Mouse (Mus musculus) neural tube, embryonic 15.5 days (tissue): ENCODE measurements around the gene Inppl1. TPM values are rescaled to one million over a fixed set of nuclear protein-coding genes. Genes with fewer than 3 reads are reported as not detected.
A peak's percentile ranks its signal among the peaks of the same experiment; 100 is the strongest.

Experiments
- ATAC-seq: fragments of 200-750 bp; cut with Nextera tagmentation; 2 replicates; pipeline ENCODE4 v1.8.0; 2017; ENCODE audit warnings: mild to moderate bottlenecking, moderate TSS enrichment, moderate library complexity; ENCODE audit not compliant: low FRiP score
- H3K27ac ChIP-seq: fragments of 300-500 bp; sonication (generic); replicated peaks from 2 replicates; pipeline ENCODE4 v1.5.1; 2015; ENCODE audit warnings: mild to moderate bottlenecking, inconsistent platforms
- H3K27me3 ChIP-seq: fragments of 300-500 bp; sonication (generic); replicated peaks from 2 replicates; pipeline ENCODE4 v1.6.1; 2015; ENCODE audit warnings: inconsistent platforms
- H3K36me3 ChIP-seq: fragments of 300-500 bp; sonication (generic); 2 replicates; pipeline ENCODE4 v1.6.1; 2015; ENCODE audit warnings: inconsistent platforms
- H3K4me1 ChIP-seq: fragments of 300-500 bp; sonication (generic); 2 replicates; pipeline ENCODE4 v1.6.1; 2015; ENCODE audit warnings: inconsistent platforms
- H3K4me2 ChIP-seq: fragments of 300-500 bp; sonication (generic); 2 replicates; pipeline ENCODE4 v1.6.1; 2015; ENCODE audit warnings: inconsistent platforms, mild to moderate bottlenecking, moderate library complexity
- H3K4me3 ChIP-seq: fragments of 300-500 bp; sonication (generic); replicated peaks from 2 replicates; pipeline ENCODE4 v1.5.1; 2015; ENCODE audit warnings: mild to moderate bottlenecking, inconsistent platforms
- H3K9ac ChIP-seq: fragments of 300-500 bp; sonication (generic); replicated peaks from 2 replicates; pipeline ENCODE4 v1.6.1; 2015; ENCODE audit warnings: mild to moderate bottlenecking, inconsistent platforms
- H3K9me3 ChIP-seq: fragments of 300-500 bp; sonication (generic); replicated peaks from 2 replicates; pipeline ENCODE4 v1.6.1; 2016; ENCODE audit warnings: inconsistent platforms
- WGBS: fragments of 180-500 bp; shearing (Covaris S2); methylation state at CpG from one replicate; pipeline ENCODE4 v1.1.7; 2015; ENCODE audit warnings: mixed read lengths; 5-methylcytosine and 5-hydroxymethylcytosine counted together
- microRNA-seq: library from miRNA; unstranded; fragments of <30 nt; microRNA quantifications from one replicate; pipeline ENCODE4, GENCODE M21; 2017
- polyA plus RNA-seq: library from polyadenylated mRNA; unstranded; fragments of >200 nt; fragmentation: Nextera tagmentation; extraction: Ambion mirVana; gene quantifications from 2 replicates; pipeline ENCODE4 v1.2.1, GENCODE M21; 2015

Inppl1 gene
- polyA plus RNA-seq, 1 experiment from 2014 or later = 11.5 TPM

- WGBS = 24% methylated on average over 31 of the region's 32 CpGs
- ATAC-seq = peak; percentile 28; the same call in 1 of the 2 replicates
These were observed 14.9 kb downstream of the Inppl1 start for GRCm38 (mm10) chr7:101822836-101823757.

GRCm38 (mm10) chr7:101821571-101822501, 16.2 kb downstream of the Inppl1 start:
- H3K9ac ChIP-seq = peak overlapping the region; percentile 31
- H3K9me3 ChIP-seq = no peaks in the 10 kb centered on the region

More at GRCm38 (mm10) chr7:101822836-101823757, 14.9 kb downstream of the Inppl1 start:
- Histone ChIP-seq H3K4me1 (peaks cover 34% of the 10 kb centered on the region), H3K9ac (no peak overlapping the region), H3K4me3 (no peak overlapping the region), H3K27me3 (peaks cover 63% of the 10 kb centered on the region), H3K36me3 (0 out of 2 replicates have a peak, but pooled peaks cover 3% of the 10 kb centered on the region), H3K9me3 (no peaks in the 10 kb centered on the region), H3K27ac (no peak overlapping the region), H3K4me2 (peak overlapping the region; percentile 23; the same call in 1 of the 2 replicates)

GRCm38 (mm10) chr7:101820295-101821030, 17.6 kb downstream of the Inppl1 start:
- Histone ChIP-seq H3K4me2 (peak overlapping the region; percentile 75), H3K9ac (0 out of 2 replicates have a peak overlapping the region, but pooled peaks have one; percentile 5), H3K4me3 (peak overlapping the region; percentile 33), H3K27me3 (peaks cover 83% of the 10 kb centered on the region), H3K9me3 (no peaks in the 10 kb centered on the region), H3K27ac (no peak overlapping the region), H3K4me1 (peaks cover 40% of the 10 kb centered on the region), H3K36me3 (no peaks in the 10 kb centered on the region)
- no peak for ATAC-seq
- 2% methylated on average over 35 of the region's 35 CpGs for WGBS

More at GRCm38 (mm10) chr7:101821571-101822501, 16.2 kb downstream of the Inppl1 start:
- Histone ChIP-seq H3K27me3 (peaks cover 75% of the 10 kb centered on the region), H3K27ac (no peak overlapping the region), H3K36me3 (no peaks in the 10 kb centered on the region), H3K4me1 (peaks cover 40% of the 10 kb centered on the region), H3K4me3 (peak overlapping the region; percentile 38), H3K4me2 (peak overlapping the region; percentile 75)
- under 1% methylated on average over 65 of the region's 71 CpGs for WGBS
- peak; percentile 46; the same call in 1 of the 2 replicates for ATAC-seq

DNA sequence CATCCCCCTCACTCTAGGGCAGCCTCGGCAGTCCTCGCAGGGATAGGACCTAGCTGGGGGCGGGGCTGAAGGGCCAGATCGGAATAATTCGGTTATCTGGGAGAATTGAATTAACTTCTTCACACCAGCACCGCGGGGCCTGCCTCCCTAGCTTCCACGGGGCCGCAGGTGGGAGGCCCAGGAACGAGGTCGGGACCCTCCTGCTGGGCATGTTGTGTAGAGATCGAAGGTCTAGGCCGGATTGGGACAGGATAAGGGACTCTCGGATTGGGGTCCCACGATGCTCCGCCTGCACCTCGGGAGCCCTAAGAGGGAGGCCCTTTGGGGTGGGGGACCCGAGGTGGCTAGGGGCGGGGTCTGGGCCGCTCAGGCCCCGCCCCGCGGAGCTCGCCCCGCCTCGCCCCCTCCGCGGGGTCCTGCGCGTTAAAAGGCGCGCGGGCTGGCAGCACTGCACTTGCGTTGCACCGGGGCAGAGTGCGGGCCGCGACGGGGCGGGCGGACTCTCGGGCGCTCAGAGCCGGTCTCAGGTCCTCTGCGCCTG, 20.1 kb downstream of the Inppl1 start, which contains the start of gene Phox2a:
Gene Phox2a, plus strand, starts transcription at position 453 of the 541 bp plus-strand sequence.
- no peaks in the 10 kb centered on the region for H3K9me3 ChIP-seq
- no peak within 1 kb of the TSS for H3K9ac ChIP-seq
- H3K4me1 ChIP-seq = peaks cover 31% of the 10 kb centered on the region
- ATAC-seq = no peak
- peak within 1 kb of the TSS; percentile 31 for H3K4me3 ChIP-seq
- peaks cover 68% of the 10 kb centered on the region for H3K27me3 ChIP-seq
- under 1% methylated on average over 39 of the region's 45 CpGs for WGBS
- no peaks in the 10 kb centered on the region for H3K36me3 ChIP-seq
- H3K27ac ChIP-seq = no peak within 1 kb of the TSS
- H3K4me2 ChIP-seq = peak within 1 kb of the TSS; percentile 53

DNA sequence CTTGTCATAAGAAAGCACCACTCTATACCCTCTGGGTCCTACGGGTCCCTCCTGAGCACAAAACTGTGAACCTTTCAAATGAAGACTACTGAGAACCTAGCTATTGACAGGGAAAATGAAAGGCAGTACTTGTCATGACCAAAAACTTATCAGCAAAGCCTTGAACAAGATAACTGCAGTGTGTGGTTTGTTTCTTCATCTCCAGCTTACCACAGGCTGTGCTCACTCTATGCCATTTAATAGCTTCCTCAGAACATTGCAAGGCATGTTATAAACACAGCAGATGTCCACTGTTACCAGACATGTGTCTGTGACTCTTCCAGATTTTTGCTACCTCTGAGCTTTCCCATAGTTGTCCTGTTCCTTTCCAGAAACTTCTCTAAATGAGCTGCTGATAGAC, 61.0 kb downstream of the Inppl1 start:
- no peaks in the 10 kb centered on the region for H3K9me3 ChIP-seq
- H3K9ac ChIP-seq = no peak overlapping the region
- 97% methylated on average over 1 of the region's 1 CpGs for WGBS
- no peaks in the 10 kb centered on the region for H3K27me3 ChIP-seq
- peaks cover 18% of the 10 kb centered on the region for H3K4me1 ChIP-seq
- H3K4me2 ChIP-seq = no peak overlapping the region
- peaks cover 44% of the 10 kb centered on the region for H3K36me3 ChIP-seq
- no peak for ATAC-seq
- no peak overlapping the region for H3K4me3 ChIP-seq
- H3K27ac ChIP-seq = no peak overlapping the region

GRCm38 (mm10) chr7:101772687-101773086, 65.3 kb downstream of the Inppl1 start:
- no peak overlapping the region for H3K4me2 ChIP-seq
- no peak overlapping the region for H3K4me3 ChIP-seq
- no peaks in the 10 kb centered on the region for H3K9me3 ChIP-seq
- H3K9ac ChIP-seq = no peak overlapping the region
- 27% methylated on average over 8 of the region's 8 CpGs for WGBS
- no peak overlapping the region for H3K27ac ChIP-seq
- peaks cover 33% of the 10 kb centered on the region for H3K4me1 ChIP-seq
- peak; percentile 66 for ATAC-seq
- H3K36me3 ChIP-seq = peaks cover 11% of the 10 kb centered on the region; the same call in 1 of the 2 replicates
- no peaks in the 10 kb centered on the region for H3K27me3 ChIP-seq

Small RNA genes lying within 50 kb of the gene (microRNA-seq; reads per million reads assigned to microRNA genes)
- gene Gm22655 = not detected

Other genes with a start within 250 kb of the Inppl1 start
- 39.8 and 42.8 TPM in 2 replicates for gene Clpb, start 174.6 kb downstream of the Inppl1 start, polyA plus RNA-seq
- 1.6 and 1.9 TPM in 2 replicates for gene Phox2a, start 19.9 kb downstream of the Inppl1 start, polyA plus RNA-seq
- gene Folr2, start 19.0 kb upstream of the Inppl1 start, polyA plus RNA-seq = 2.1 TPM in 2 replicates
- 73.6 and 74.3 TPM in 2 replicates for gene Anapc15, start 25.5 kb upstream of the Inppl1 start, polyA plus RNA-seq
- gene Folr1, start 32.6 kb upstream of the Inppl1 start, polyA plus RNA-seq = 1.7 and 8.7 TPM in 2 replicates
- 156 and 158 TPM in 2 replicates for gene Lamtor1, start 67.7 kb upstream of the Inppl1 start, polyA plus RNA-seq
- 0.41 and 0.46 TPM in 2 replicates for gene Tomt, start 68.1 kb upstream of the Inppl1 start, polyA plus RNA-seq
- gene Lrrc51, start 95.7 kb upstream of the Inppl1 start, polyA plus RNA-seq = 9.6 and 9.8 TPM in 2 replicates
- 32.1 and 40.1 TPM in 2 replicates for gene Numa1, start 95.9 kb upstream of the Inppl1 start, polyA plus RNA-seq
- gene Il18bp, start 180.5 kb upstream of the Inppl1 start, polyA plus RNA-seq = 3.8 and 5.1 TPM in 2 replicates
- gene Rnf121, start 227.2 kb upstream of the Inppl1 start, polyA plus RNA-seq = 33.0 and 33.5 TPM in 2 replicates
- gene Xndc1, start 227.3 kb upstream of the Inppl1 start, polyA plus RNA-seq = 27.0 and 30.6 TPM in 2 replicates
- gene Xntrpc, start 227.5 kb upstream of the Inppl1 start, polyA plus RNA-seq = 0.86 and 1.1 TPM in 2 replicates
- gene Trpc2, start 244.9 kb upstream of the Inppl1 start, polyA plus RNA-seq = 0.24 TPM in 1 of 2 replicates, not detected in the other